Mouse (Mus musculus): ENCODE data around the gene Gm29776. TPM values are rescaled to one million over a fixed set of nuclear protein-coding genes. Genes with fewer than 3 reads are reported as not detected.

The Gm29776 gene
- polyA plus RNA-seq, 1 experiment from 2014 or later, result 0.16 TPM

DNA sequence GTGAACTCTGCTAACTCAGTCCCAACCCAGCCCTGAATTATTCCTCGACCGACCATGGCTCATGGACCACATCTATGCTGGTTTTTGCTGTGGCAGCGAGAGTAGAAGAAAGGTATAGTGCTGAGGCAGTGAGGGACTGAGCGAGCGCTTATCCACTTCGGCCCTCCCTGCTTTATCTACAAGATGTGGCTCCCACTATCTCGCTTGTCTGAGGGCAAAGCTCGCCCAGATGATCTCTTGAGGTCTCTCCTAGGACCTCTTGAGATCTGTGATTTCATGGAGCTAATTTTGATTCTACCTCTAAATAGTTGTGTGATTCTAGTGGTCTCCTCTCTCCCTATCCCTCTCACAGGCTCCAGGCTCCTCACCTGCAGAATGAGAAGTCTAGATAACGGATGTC lies 10.4 kb upstream of the Gm29776 start:
- Histone ChIP-seq H3K27me3 (no peaks in the 10 kb centered on the region), H3K4me1 (replicated peaks) (peaks cover 30% of the 10 kb centered on the region)

GRCm38 (mm10) chr14:54706589-54707320 lies 8.1 kb upstream of the Gm29776 start:
- peak overlapping the region; percentile 17; the same call in 1 of the 2 replicates for H3K4me2 ChIP-seq
- peaks cover 22% of the 10 kb centered on the region for H3K4me1 ChIP-seq (replicated peaks)
- no peaks in the 10 kb centered on the region for H3K27me3 ChIP-seq
- WGBS, result 27% methylated on average over 17 of the region's 17 CpGs
- no peaks in the 10 kb centered on the region for H3K36me3 ChIP-seq
- H3K4me3 ChIP-seq, result no peak overlapping the region
- H3K9me3 ChIP-seq (replicated peaks), result no peaks in the 10 kb centered on the region
- no peak for ATAC-seq (replicated peaks; ENCODE audit: insufficient number of reproducible peaks, insufficient read depth, low FRiP score, low read depth)
- no peak overlapping the region for H3K9ac ChIP-seq
- H3K27ac ChIP-seq, result peak overlapping the region; percentile 31

More for the DNA sequence above, 10.4 kb upstream of the Gm29776 start:
- Histone ChIP-seq H3K27ac (no peak overlapping the region), H3K4me2 (no peak overlapping the region), H3K4me3 (no peak overlapping the region), H3K9ac (no peak overlapping the region), H3K9me3 (replicated peaks) (no peaks in the 10 kb centered on the region), H3K36me3 (no peaks in the 10 kb centered on the region)
- WGBS, result 73% methylated on average over 9 of the region's 9 CpGs
- ATAC-seq (replicated peaks; ENCODE audit: insufficient number of reproducible peaks, insufficient read depth, low FRiP score, low read depth), result no peak

- Histone ChIP-seq H3K36me3 (no peaks in the 10 kb centered on the region), H3K27ac (no peak overlapping the region), H3K4me1 (replicated peaks) (peaks cover 24% of the 10 kb centered on the region), H3K9ac (no peak overlapping the region), H3K4me2 (no peak overlapping the region), H3K27me3 (no peaks in the 10 kb centered on the region), H3K4me3 (no peak overlapping the region), H3K9me3 (replicated peaks) (no peaks in the 10 kb centered on the region)
- ATAC-seq (replicated peaks; ENCODE audit: insufficient number of reproducible peaks, insufficient read depth, low FRiP score, low read depth), result no peak; the same call in 1 of the 2 replicates
- WGBS, result 21% methylated on average over 5 of the region's 5 CpGs
Measured at GRCm38 (mm10) chr14:54705844-54706243, 7.2 kb upstream of the Gm29776 start.

- Histone ChIP-seq H3K4me1 (replicated peaks) (peaks cover 28% of the 10 kb centered on the region), H3K4me3 (no peak overlapping the region), H3K36me3 (no peaks in the 10 kb centered on the region), H3K9me3 (replicated peaks) (no peaks in the 10 kb centered on the region), H3K9ac (no peak overlapping the region), H3K27me3 (no peaks in the 10 kb centered on the region), H3K27ac (no peak overlapping the region), H3K4me2 (no peak overlapping the region)
- 51% methylated on average over 10 of the region's 10 CpGs for WGBS
- ATAC-seq (replicated peaks; ENCODE audit: insufficient number of reproducible peaks, insufficient read depth, low FRiP score, low read depth), result no peak
Measured at GRCm38 (mm10) chr14:54703207-54703606, 4.6 kb upstream of the Gm29776 start.

GRCm38 (mm10) chr14:54701298-54701697 lies 2.7 kb upstream of the Gm29776 start:
- no peaks in the 10 kb centered on the region for H3K36me3 ChIP-seq
- H3K9ac ChIP-seq, result no peak overlapping the region
- H3K4me1 ChIP-seq (replicated peaks), result peaks cover 15% of the 10 kb centered on the region
- no peak overlapping the region for H3K27ac ChIP-seq
- 11% methylated on average over 6 of the region's 6 CpGs for WGBS
- H3K27me3 ChIP-seq, result no peaks in the 10 kb centered on the region
- no peaks in the 10 kb centered on the region for H3K9me3 ChIP-seq (replicated peaks)
- no peak overlapping the region for H3K4me2 ChIP-seq
- no peak; the same call in 1 of the 2 replicates for ATAC-seq (replicated peaks; ENCODE audit: insufficient number of reproducible peaks, insufficient read depth, low FRiP score, low read depth)
- H3K4me3 ChIP-seq, result no peak overlapping the region

DNA sequence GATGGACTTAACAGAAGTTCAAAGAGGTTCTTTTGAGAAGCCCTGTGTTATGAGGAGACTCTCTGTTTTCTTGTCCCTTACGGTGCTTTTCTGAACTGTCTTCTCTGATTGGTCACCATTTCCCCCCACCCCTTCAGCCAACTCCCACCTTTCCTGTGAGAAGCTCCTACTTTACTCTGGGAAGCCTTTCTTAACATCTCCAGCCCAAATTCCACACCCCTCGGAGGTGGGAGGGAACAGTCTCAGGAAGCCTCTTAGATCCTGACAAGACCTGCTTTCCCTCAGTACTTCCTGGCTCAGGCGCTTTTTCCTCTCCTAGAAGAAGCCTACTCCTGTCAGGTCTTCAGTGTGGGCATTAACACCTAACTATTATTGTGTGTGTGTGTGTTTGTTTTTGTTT lies 953 bp upstream of the Gm29776 start:
- Histone ChIP-seq H3K27me3 (no peaks in the 10 kb centered on the region), H3K9me3 (replicated peaks) (no peaks in the 10 kb centered on the region), H3K4me1 (replicated peaks) (peaks cover 6% of the 10 kb centered on the region), H3K9ac (no peak overlapping the region), H3K36me3 (no peaks in the 10 kb centered on the region), H3K4me3 (no peak overlapping the region), H3K4me2 (no peak overlapping the region), H3K27ac (no peak overlapping the region)
- WGBS, result 54% methylated on average over 3 of the region's 3 CpGs
- ATAC-seq (replicated peaks; ENCODE audit: insufficient number of reproducible peaks, insufficient read depth, low FRiP score, low read depth), result no peak

- WGBS, result 84% methylated on average over 4 of the region's 4 CpGs
- ATAC-seq (replicated peaks; ENCODE audit: insufficient number of reproducible peaks, insufficient read depth, low FRiP score, low read depth), result no peak
Measured at GRCm38 (mm10) chr14:54696752-54697151, 1.9 kb downstream of the Gm29776 start.

DNA sequence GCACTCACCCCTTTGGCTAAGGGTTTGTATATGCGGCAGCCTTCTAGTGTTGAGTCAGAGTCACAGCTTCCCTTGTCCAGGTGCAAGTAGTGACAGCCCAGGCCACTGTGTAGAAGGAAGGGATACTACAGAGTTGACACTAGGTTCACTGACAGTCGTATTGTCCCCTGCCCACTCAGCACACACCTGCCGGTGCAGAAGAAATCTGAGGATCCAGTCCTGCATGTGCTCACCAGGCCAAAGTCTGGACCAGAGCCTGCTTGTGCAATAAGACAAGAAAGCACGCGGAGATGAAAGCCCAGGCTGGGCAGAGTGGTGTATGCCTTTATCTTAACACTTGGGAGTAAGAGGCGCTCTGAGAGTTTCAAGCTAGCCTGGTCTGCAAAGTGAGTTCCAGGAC lies 3.6 kb downstream of the Gm29776 start:
- no peak overlapping the region for H3K4me2 ChIP-seq
- H3K9me3 ChIP-seq (replicated peaks), result no peaks in the 10 kb centered on the region
- no peak overlapping the region for H3K27ac ChIP-seq
- no peak overlapping the region for H3K9ac ChIP-seq
- peaks cover 15% of the 10 kb centered on the region for H3K36me3 ChIP-seq
- ATAC-seq (replicated peaks; ENCODE audit: insufficient number of reproducible peaks, insufficient read depth, low FRiP score, low read depth), result no peak
- WGBS, result 52% methylated on average over 6 of the region's 6 CpGs
- H3K4me1 ChIP-seq (replicated peaks), result no peaks in the 10 kb centered on the region
- H3K4me3 ChIP-seq, result no peak overlapping the region
- H3K27me3 ChIP-seq, result no peaks in the 10 kb centered on the region

More at GRCm38 (mm10) chr14:54696752-54697151, 1.9 kb downstream of the Gm29776 start:
- Histone ChIP-seq H3K4me3 (no peak overlapping the region), H3K36me3 (0 out of 2 replicates have a peak, but pooled peaks cover 5% of the 10 kb centered on the region), H3K4me2 (no peak overlapping the region), H3K9me3 (replicated peaks) (no peaks in the 10 kb centered on the region), H3K27ac (no peak overlapping the region), H3K9ac (no peak overlapping the region), H3K4me1 (replicated peaks) (peaks cover 6% of the 10 kb centered on the region), H3K27me3 (no peaks in the 10 kb centered on the region)

DNA sequence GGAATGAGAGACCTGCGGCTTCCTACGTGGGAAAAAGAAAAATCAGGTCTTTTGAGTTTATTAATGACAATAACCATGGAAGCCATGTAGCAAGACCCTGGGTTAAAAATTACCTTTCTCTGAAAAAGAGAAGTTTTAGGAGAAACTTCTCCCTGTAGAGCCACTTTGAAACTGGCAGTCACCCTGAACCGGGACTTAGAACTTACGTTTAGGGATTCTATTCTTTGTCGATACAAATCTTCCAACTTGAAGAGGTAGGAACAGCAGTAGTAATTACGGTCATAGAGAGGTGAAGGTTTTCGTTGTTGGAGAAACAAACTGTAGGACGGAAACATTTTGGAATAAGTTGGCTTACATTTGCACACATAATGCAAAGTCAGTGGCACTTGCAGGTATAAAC lies 11.4 kb downstream of the Gm29776 start:
- no peak for ATAC-seq (replicated peaks; ENCODE audit: insufficient number of reproducible peaks, insufficient read depth, low FRiP score, low read depth)
- Histone ChIP-seq H3K27ac (peak overlapping the region; percentile 97), H3K4me2 (peak overlapping the region; percentile 63), H3K36me3 (peaks cover 30% of the 10 kb centered on the region), H3K27me3 (no peaks in the 10 kb centered on the region), H3K4me3 (peak overlapping the region; percentile 78), H3K4me1 (replicated peaks) (peaks cover 28% of the 10 kb centered on the region), H3K9me3 (replicated peaks) (no peaks in the 10 kb centered on the region), H3K9ac (peak overlapping the region; percentile 76)
- WGBS, result 4% methylated on average over 8 of the region's 8 CpGs

DNA sequence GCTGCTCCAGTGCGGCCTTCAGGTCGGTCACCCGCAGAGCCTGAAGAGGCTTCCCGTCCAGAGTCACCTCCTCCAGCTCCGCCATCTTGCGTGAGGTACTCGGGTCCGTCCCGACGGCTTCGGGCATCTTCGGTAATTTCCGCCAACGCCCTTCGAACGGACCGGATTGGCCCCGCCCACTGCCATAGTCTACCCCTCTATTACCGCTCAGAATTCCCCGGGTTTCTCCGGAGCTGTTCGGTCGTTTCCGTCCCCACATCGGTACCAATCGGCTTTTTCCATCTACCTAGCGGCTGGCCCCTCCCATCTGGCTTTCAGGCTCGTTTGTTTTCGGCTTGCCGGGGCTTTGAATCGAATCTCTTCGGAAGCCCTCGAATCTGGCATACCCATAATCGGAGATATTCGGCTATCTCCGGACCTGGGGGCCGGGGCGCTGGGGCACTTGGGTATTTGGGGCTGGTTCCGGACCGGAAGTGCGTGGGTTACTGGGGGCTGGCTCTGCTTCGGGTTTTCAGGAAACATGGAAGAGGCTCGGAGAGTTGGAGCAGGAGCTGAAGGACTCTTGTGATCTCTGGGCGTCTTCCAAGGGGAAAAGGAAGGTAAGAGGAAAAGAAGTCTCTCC lies 12.0 kb downstream of the Gm29776 start, which contains the start of gene Acin1:
Gene Acin1 (minus strand): TSS at position 410 of the 622 bp plus-strand sequence.
- peak; percentile 96 for ATAC-seq (replicated peaks; ENCODE audit: insufficient number of reproducible peaks, insufficient read depth, low FRiP score, low read depth)
- Histone ChIP-seq H3K9me3 (replicated peaks) (no peaks in the 10 kb centered on the region), H3K4me1 (replicated peaks) (peaks cover 28% of the 10 kb centered on the region), H3K4me3 (peak within 1 kb of the TSS; percentile 78), H3K4me2 (peak within 1 kb of the TSS; percentile 66), H3K27me3 (no peaks in the 10 kb centered on the region), H3K36me3 (peaks cover 30% of the 10 kb centered on the region), H3K27ac (peak within 1 kb of the TSS; percentile 97), H3K9ac (peak within 1 kb of the TSS; percentile 94)
- 0% methylated on average over 44 of the region's 44 CpGs for WGBS

GRCm38 (mm10) chr14:54686063-54686521 lies 12.5 kb downstream of the Gm29776 start, which contains the start of gene 1700123O20Rik:
1700123O20Rik (plus strand) TSS chr14:54686216.
- no peaks in the 10 kb centered on the region for H3K9me3 ChIP-seq (replicated peaks)
- no peaks in the 10 kb centered on the region for H3K27me3 ChIP-seq
- under 1% methylated on average over 41 of the region's 41 CpGs for WGBS
- ATAC-seq (replicated peaks; ENCODE audit: insufficient number of reproducible peaks, insufficient read depth, low FRiP score, low read depth), result peak; percentile 82
- H3K36me3 ChIP-seq, result peaks cover 30% of the 10 kb centered on the region
- peaks cover 28% of the 10 kb centered on the region for H3K4me1 ChIP-seq (replicated peaks)
- peak within 1 kb of the TSS; percentile 66 for H3K4me2 ChIP-seq
- peak within 1 kb of the TSS; percentile 78 for H3K4me3 ChIP-seq
- H3K9ac ChIP-seq, result peak within 1 kb of the TSS; percentile 94
- H3K27ac ChIP-seq, result peak within 1 kb of the TSS; percentile 97
